Mouse (Mus musculus) hindbrain, embryonic 16.5 days (tissue): ENCODE data around the gene Kif1b. TPM values are rescaled to one million over a fixed set of nuclear protein-coding genes. Genes with fewer than 3 reads are reported as not detected.

Source experiments
- ATAC-seq: fragments of 200-750 bp; cut with Nextera tagmentation; 2 replicates; pipeline ENCODE4 v1.8.0; 2017; ENCODE audit warnings: moderate TSS enrichment, moderate library complexity
- H3K27ac ChIP-seq: fragments of 300-500 bp; sonication (generic); 2 replicates; pipeline ENCODE4 v1.5.1; 2014; ENCODE audit warnings: low read depth, mild to moderate bottlenecking, control low read depth, low read length, moderate library complexity
- H3K27me3 ChIP-seq: fragments of 300-500 bp; sonication (generic); replicated peaks from 2 replicates; pipeline ENCODE4 v1.6.1; 2014; ENCODE audit warnings: low read length; ENCODE audit not compliant: control insufficient read depth, insufficient read depth
- H3K36me3 ChIP-seq: fragments of 300-500 bp; sonication (generic); 2 replicates; pipeline ENCODE4 v1.6.1; 2014; ENCODE audit warnings: mild to moderate bottlenecking, low read length, moderate library complexity, mixed read lengths; ENCODE audit not compliant: control insufficient read depth, insufficient read depth
- H3K4me1 ChIP-seq: fragments of 300-500 bp; sonication (generic); 2 replicates; pipeline ENCODE4 v1.6.1; 2014; ENCODE audit warnings: low read depth, low read length; ENCODE audit not compliant: control insufficient read depth, insufficient read depth
- H3K4me2 ChIP-seq: fragments of 300-500 bp; sonication (generic); 2 replicates; pipeline ENCODE4 v1.6.1; 2014; ENCODE audit warnings: mild to moderate bottlenecking, low read length, control low read depth, moderate library complexity
- H3K4me3 ChIP-seq: fragments of 300-500 bp; sonication (generic); 2 replicates; pipeline ENCODE4 v1.5.1; 2014; ENCODE audit warnings: mild to moderate bottlenecking, low read length, control low read depth, moderate library complexity
- H3K9ac ChIP-seq: fragments of 300-500 bp; sonication (generic); 2 replicates; pipeline ENCODE4 v1.6.1; 2014; ENCODE audit warnings: low read depth, mild to moderate bottlenecking, control low read depth, low read length, moderate library complexity
- H3K9me3 ChIP-seq: fragments of 300-500 bp; sonication (generic); 2 replicates; pipeline ENCODE4 v1.6.1; 2014; ENCODE audit warnings: mild to moderate bottlenecking, low read length, moderate library complexity; ENCODE audit not compliant: control insufficient read depth
- WGBS: fragments of 180-500 bp; shearing (Covaris S2); extraction: QIAGEN DNeasy Blood & Tissue Kit; methylation state at CpG from one replicate; pipeline ENCODE4 v1.1.7; 2014; 5-methylcytosine and 5-hydroxymethylcytosine counted together
- polyA plus RNA-seq: library from polyadenylated mRNA; unstranded; fragments of >200 nt; fragmentation: Nextera tagmentation; extraction: Ambion mirVana; gene quantifications from 2 replicates; pipeline ENCODE4 v1.2.1, GENCODE M21; 2015

Gene Kif1b
- 99.4 and 119 TPM in 2 replicates for polyA plus RNA-seq

GRCm38 (mm10) chr4:149307596-149308490 lies at the start of gene Kif1b:
Gene Kif1b, minus strand, starts transcription at chr4:149307693.
- H3K4me3 ChIP-seq: peak within 1 kb of the TSS; percentile 72
- ATAC-seq: peak; percentile 96
- peak within 1 kb of the TSS; percentile 99 for H3K27ac ChIP-seq
- peak within 1 kb of the TSS; percentile 89 for H3K9ac ChIP-seq
- H3K9me3 ChIP-seq: no peaks in the 10 kb centered on the region
- no peaks in the 10 kb centered on the region for H3K36me3 ChIP-seq
- H3K4me2 ChIP-seq: peak within 1 kb of the TSS; percentile 81
- H3K27me3 ChIP-seq: no peaks in the 10 kb centered on the region
- peaks cover 36% of the 10 kb centered on the region for H3K4me1 ChIP-seq
- WGBS: under 1% methylated on average over 78 of the region's 79 CpGs

- no peak for ATAC-seq
- Histone ChIP-seq H3K27ac (no peak overlapping the region), H3K36me3 (peaks cover 67% of the 10 kb centered on the region), H3K4me2 (no peak overlapping the region), H3K27me3 (no peaks in the 10 kb centered on the region), H3K9ac (no peak overlapping the region), H3K4me1 (no peaks in the 10 kb centered on the region), H3K9me3 (no peaks in the 10 kb centered on the region), H3K4me3 (no peak overlapping the region)
- WGBS: over 99% methylated on average over 8 of the region's 8 CpGs
These were observed 47.2 kb upstream of the Kif1b start for GRCm38 (mm10) chr4:149354671-149355070.

GRCm38 (mm10) chr4:149351596-149352150 lies 44.2 kb upstream of the Kif1b start:
- ATAC-seq: no peak
- WGBS: 88% methylated on average over 8 of the region's 8 CpGs
- Histone ChIP-seq H3K9me3 (no peaks in the 10 kb centered on the region), H3K27ac (no peak overlapping the region), H3K4me1 (no peaks in the 10 kb centered on the region), H3K36me3 (peaks cover 50% of the 10 kb centered on the region), H3K4me2 (no peak overlapping the region), H3K27me3 (no peaks in the 10 kb centered on the region), H3K9ac (no peak overlapping the region), H3K4me3 (no peak overlapping the region)

GRCm38 (mm10) chr4:149348963-149349362 lies 41.5 kb upstream of the Kif1b start:
- H3K4me3 ChIP-seq: no peak overlapping the region
- H3K9ac ChIP-seq: no peak overlapping the region
- no peaks in the 10 kb centered on the region for H3K9me3 ChIP-seq
- no peak for ATAC-seq
- H3K27ac ChIP-seq: no peak overlapping the region
- no peak overlapping the region for H3K4me2 ChIP-seq
- H3K27me3 ChIP-seq: no peaks in the 10 kb centered on the region
- H3K4me1 ChIP-seq: no peaks in the 10 kb centered on the region
- 79% methylated on average over 5 of the region's 5 CpGs for WGBS
- peaks cover 32% of the 10 kb centered on the region for H3K36me3 ChIP-seq

- no peak overlapping the region for H3K27ac ChIP-seq
- H3K4me2 ChIP-seq: no peak overlapping the region
- no peaks in the 10 kb centered on the region for H3K4me1 ChIP-seq
- H3K27me3 ChIP-seq: no peaks in the 10 kb centered on the region
- WGBS: 89% methylated on average over 5 of the region's 5 CpGs
- no peak overlapping the region for H3K9ac ChIP-seq
- no peak for ATAC-seq
- no peak overlapping the region for H3K4me3 ChIP-seq
- no peaks in the 10 kb centered on the region for H3K9me3 ChIP-seq
- peaks cover 21% of the 10 kb centered on the region for H3K36me3 ChIP-seq
These were observed 38.4 kb upstream of the Kif1b start for GRCm38 (mm10) chr4:149345873-149346272.

- no peak overlapping the region for H3K4me2 ChIP-seq
- H3K9me3 ChIP-seq: no peaks in the 10 kb centered on the region
- 81% methylated on average over 8 of the region's 8 CpGs for WGBS
- H3K27ac ChIP-seq: no peak overlapping the region
- no peak overlapping the region for H3K4me3 ChIP-seq
- no peaks in the 10 kb centered on the region for H3K27me3 ChIP-seq
- no peak for ATAC-seq
- H3K36me3 ChIP-seq: peaks cover 16% of the 10 kb centered on the region
- H3K4me1 ChIP-seq: no peaks in the 10 kb centered on the region
- no peak overlapping the region for H3K9ac ChIP-seq
These were observed 36.8 kb upstream of the Kif1b start for GRCm38 (mm10) chr4:149344311-149344710.

GRCm38 (mm10) chr4:149340680-149341079 lies 33.2 kb upstream of the Kif1b start:
- H3K4me3 ChIP-seq: no peak overlapping the region
- ATAC-seq: no peak
- H3K4me1 ChIP-seq: no peaks in the 10 kb centered on the region
- peaks cover 23% of the 10 kb centered on the region for H3K36me3 ChIP-seq
- WGBS: 84% methylated on average over 2 of the region's 2 CpGs
- H3K9me3 ChIP-seq: no peaks in the 10 kb centered on the region
- no peak overlapping the region for H3K4me2 ChIP-seq
- H3K27ac ChIP-seq: no peak overlapping the region
- no peak overlapping the region for H3K9ac ChIP-seq
- no peaks in the 10 kb centered on the region for H3K27me3 ChIP-seq

GRCm38 (mm10) chr4:149339426-149340214 lies 32.1 kb upstream of the Kif1b start:
- no peak overlapping the region for H3K4me3 ChIP-seq
- H3K4me1 ChIP-seq: no peaks in the 10 kb centered on the region
- no peaks in the 10 kb centered on the region for H3K9me3 ChIP-seq
- ATAC-seq: no peak
- peaks cover 32% of the 10 kb centered on the region for H3K36me3 ChIP-seq
- no peak overlapping the region for H3K9ac ChIP-seq
- no peak overlapping the region for H3K4me2 ChIP-seq
- no peak overlapping the region for H3K27ac ChIP-seq
- H3K27me3 ChIP-seq: no peaks in the 10 kb centered on the region
- 75% methylated on average over 5 of the region's 5 CpGs for WGBS

GRCm38 (mm10) chr4:149338137-149338536 lies 30.6 kb upstream of the Kif1b start:
- no peak overlapping the region for H3K4me3 ChIP-seq
- no peak overlapping the region for H3K27ac ChIP-seq
- H3K9ac ChIP-seq: no peak overlapping the region
- no peaks in the 10 kb centered on the region for H3K4me1 ChIP-seq
- no peak overlapping the region for H3K4me2 ChIP-seq
- 94% methylated on average over 2 of the region's 2 CpGs for WGBS
- no peaks in the 10 kb centered on the region for H3K9me3 ChIP-seq
- ATAC-seq: no peak
- H3K36me3 ChIP-seq: peaks cover 41% of the 10 kb centered on the region
- no peaks in the 10 kb centered on the region for H3K27me3 ChIP-seq
